Mouse (Mus musculus): ENCODE results near the gene Tmem178b.

DNA sequence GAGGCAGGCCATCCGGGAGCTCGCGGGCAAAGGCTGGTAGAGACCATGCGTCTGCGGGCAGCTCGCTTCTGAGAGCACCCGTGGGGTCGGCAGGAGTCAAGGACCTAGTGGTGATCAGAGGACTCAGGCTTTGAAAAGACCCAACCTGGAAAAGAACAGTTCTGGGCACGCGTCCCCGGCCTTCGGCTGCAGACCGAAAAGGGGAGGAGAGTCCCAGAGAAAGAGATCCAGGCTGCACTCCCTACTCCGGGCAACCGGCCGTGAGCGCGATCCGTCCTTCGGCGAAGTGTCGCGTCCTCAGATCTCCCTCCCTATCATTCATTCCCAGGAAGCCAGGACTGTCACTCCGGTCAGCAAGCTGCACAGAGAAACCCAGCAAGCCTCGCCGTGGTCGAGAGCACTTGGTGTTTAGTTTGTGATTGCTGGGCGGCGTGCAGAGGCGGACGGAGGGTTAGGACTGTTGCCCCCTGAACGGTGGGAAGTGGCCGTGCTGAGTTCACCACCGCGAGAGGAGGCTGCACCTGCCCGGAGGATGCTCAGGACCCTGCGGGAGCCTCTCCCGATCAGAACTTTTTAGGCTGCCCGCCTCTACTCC is 668 bp upstream of the Tmem178b start:
- TF ChIP-seq CTCF (IDR thresholded peaks at IDR 0.05) (no peak), POLR2A (IDR thresholded peaks at IDR 0.05; ENCODE audit: insufficient read depth, low read depth, low read length) (no peak), EP300 (IDR thresholded peaks at IDR 0.05; ENCODE audit: insufficient read depth, low read depth, low read length) (no peak)

Measured in heart, adult 2 months (tissue).